Mouse (Mus musculus): ENCODE measurements around the gene Pla2g4e. TPM values are rescaled to one million over a fixed set of nuclear protein-coding genes. Genes with fewer than 3 reads are reported as not detected.

The Pla2g4e gene
- polyA plus RNA-seq (2015; fragmentation: Nextera tagmentation; extraction: Ambion mirVana), result 5.9 and 7.4 TPM in 2 replicates

GRCm38 (mm10) chr2:120244679-120245420 lies at the start of gene Pla2g4e:
TSS of gene Pla2g4e (minus strand) at chr2:120245335.

DNA sequence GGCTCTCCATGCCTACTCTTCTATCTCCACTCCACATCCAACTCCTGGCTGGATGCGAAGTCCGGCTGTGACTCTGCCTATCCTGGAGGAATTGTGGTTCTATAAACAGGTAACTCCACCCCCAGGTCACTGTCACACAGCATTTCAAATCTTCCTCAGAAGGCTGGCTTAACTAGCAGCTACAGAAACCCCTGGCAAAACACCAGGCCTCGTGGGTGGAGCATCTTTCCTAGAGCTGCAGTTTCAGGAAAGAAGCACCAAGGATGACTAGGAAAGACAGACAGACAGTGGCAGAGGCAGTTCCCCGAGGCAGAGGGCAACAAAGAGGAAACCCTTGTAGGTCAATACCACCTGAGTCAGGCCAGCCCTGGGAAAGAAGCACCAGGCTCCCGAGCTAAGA lies 43.9 kb upstream of the Pla2g4e start, which contains the start of gene Pla2g4d:
Gene Pla2g4d (minus strand): TSS at position 203 of the 400 bp plus-strand sequence.

GRCm38 (mm10) chr2:120154361-120154894 lies 90.7 kb downstream of the Pla2g4e start, which contains the start of gene Ehd4:
TSS of gene Ehd4 (minus strand) at chr2:120154606.

Other genes with a start within 250 kb of the Pla2g4e start
- 19.2 and 20.2 TPM in 2 replicates for gene Jmjd7, start 217.9 kb downstream of the Pla2g4e start, polyA plus RNA-seq (2015; fragmentation: Nextera tagmentation; extraction: Ambion mirVana)
- gene Gm28042, start 217.8 kb downstream of the Pla2g4e start, polyA plus RNA-seq (2015; fragmentation: Nextera tagmentation; extraction: Ambion mirVana), result 1.6 and 2.3 TPM in 2 replicates
- 0.70 and 1.0 TPM in 2 replicates for gene Pla2g4b, start 211.9 kb downstream of the Pla2g4e start, polyA plus RNA-seq (2015; fragmentation: Nextera tagmentation; extraction: Ambion mirVana)
- 20.4 and 23.4 TPM in 2 replicates for gene Ehd4, start 90.7 kb downstream of the Pla2g4e start, polyA plus RNA-seq (2015; fragmentation: Nextera tagmentation; extraction: Ambion mirVana)
- 0.04 TPM in 1 of 2 replicates, not detected in the other for gene Pla2g4d, start 43.9 kb upstream of the Pla2g4e start, polyA plus RNA-seq (2015; fragmentation: Nextera tagmentation; extraction: Ambion mirVana)
- gene Pla2g4f, start 68.8 kb upstream of the Pla2g4e start, polyA plus RNA-seq (2015; fragmentation: Nextera tagmentation; extraction: Ambion mirVana), result 0.05 TPM in 1 of 2 replicates, not detected in the other
- 27.7 and 28.2 TPM in 2 replicates for gene Vps39, start 107.8 kb upstream of the Pla2g4e start, polyA plus RNA-seq (2015; fragmentation: Nextera tagmentation; extraction: Ambion mirVana)
- 7.3 and 12.4 TPM in 2 replicates for gene Ganc, start 158.6 kb upstream of the Pla2g4e start, polyA plus RNA-seq (2015; fragmentation: Nextera tagmentation; extraction: Ambion mirVana)
- 6.5 and 7.7 TPM in 2 replicates for gene Tmem87a, start 158.8 kb upstream of the Pla2g4e start, polyA plus RNA-seq (2015; fragmentation: Nextera tagmentation; extraction: Ambion mirVana)
- 0.58 and 0.62 TPM in 2 replicates for gene Capn3, start 210.7 kb upstream of the Pla2g4e start, polyA plus RNA-seq (2015; fragmentation: Nextera tagmentation; extraction: Ambion mirVana)